Comparison of ENCODE assay signal across 1 mouse cellular context in the genomic region with DNA sequence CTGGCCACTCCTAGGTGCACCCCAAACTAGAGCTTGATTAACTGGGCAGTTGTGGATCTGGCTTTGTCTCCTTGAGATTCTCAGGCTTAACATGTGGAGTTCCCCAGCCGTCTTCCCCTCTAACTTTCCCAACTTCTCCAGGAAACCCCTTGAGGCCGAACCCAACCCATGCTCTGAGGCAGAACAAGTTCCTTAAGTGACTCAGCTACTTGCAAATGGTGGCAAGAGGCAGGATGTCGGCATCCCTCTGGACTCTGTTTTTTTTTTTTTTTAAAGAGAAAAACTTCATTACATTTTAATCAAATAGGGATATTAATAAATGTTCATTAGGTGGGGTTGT.
TF ChIP-seq lines count a peak whose summit lies in the region.

No protein-coding gene starts in this region.

TF ChIP-seq in CH12.LX, 34 proteins besides CTCF, POLR2A, EP300 and RAD21 (continued from another document):
- TF ChIP-seq CHD2 (IDR thresholded peaks at IDR 0.05; ENCODE audit: low read length) (no peak), USF1 (IDR thresholded peaks at IDR 0.05; ENCODE audit: low read depth, low read length) (no peak), BHLHE40 (IDR thresholded peaks at IDR 0.05; ENCODE audit: low read depth, low read length) (no peak)
